Mouse (Mus musculus): Measurements from ENCODE around the gene Kcnh6.
"Not testable (repeated sequence)": the region's sequence is repeated elsewhere in the genome, so short reads cannot be mapped to it uniquely, and the experiment has no call there.

Kcnh6 gene

GRCm38 (mm10) chr11:106016440-106016839, 8.5 kb downstream of the Kcnh6 start:
- no peak for DNase-seq (ENCODE audit: low spot score)

- no peak for DNase-seq (ENCODE audit: low spot score)
These were observed 12.3 kb downstream of the Kcnh6 start for GRCm38 (mm10) chr11:106020051-106020763.

GRCm38 (mm10) chr11:106025774-106026173, 17.9 kb downstream of the Kcnh6 start:
- DNase-seq (ENCODE audit: low spot score), result no peak

- peak; percentile 55 for DNase-seq (ENCODE audit: low spot score)
These were observed 18.7 kb downstream of the Kcnh6 start for GRCm38 (mm10) chr11:106026465-106027151.

GRCm38 (mm10) chr11:106027607-106028006, 19.7 kb downstream of the Kcnh6 start:
- no peak for DNase-seq (ENCODE audit: low spot score)

- not testable (repeated sequence) for DNase-seq (ENCODE audit: low spot score)
These were observed 24.1 kb downstream of the Kcnh6 start for GRCm38 (mm10) chr11:106032074-106032473.

GRCm38 (mm10) chr11:106033491-106033919, 25.6 kb downstream of the Kcnh6 start:
- DNase-seq (ENCODE audit: low spot score), result no peak

- no peak for DNase-seq (ENCODE audit: low spot score)
These were observed 27.1 kb downstream of the Kcnh6 start for GRCm38 (mm10) chr11:106034986-106035385.

GRCm38 (mm10) chr11:106036548-106037417, 28.9 kb downstream of the Kcnh6 start, which contains the start of gene Dcaf7:
Dcaf7 (plus strand) TSS chr11:106036872.
- peak; percentile 89 for DNase-seq (ENCODE audit: low spot score)

GRCm38 (mm10) chr11:106037418-106037751, 29.5 kb downstream of the Kcnh6 start:
- DNase-seq (ENCODE audit: low spot score), result no peak

GRCm38 (mm10) chr11:106044349-106044748, 36.4 kb downstream of the Kcnh6 start:
- DNase-seq (ENCODE audit: low spot score), result no peak

- DNase-seq (ENCODE audit: low spot score), result no peak
These were observed 37.3 kb downstream of the Kcnh6 start for GRCm38 (mm10) chr11:106045256-106045655.

GRCm38 (mm10) chr11:106045780-106046179, 37.9 kb downstream of the Kcnh6 start:
- DNase-seq (ENCODE audit: low spot score), result no peak

- no peak for DNase-seq (ENCODE audit: low spot score)
These were observed 38.7 kb downstream of the Kcnh6 start for GRCm38 (mm10) chr11:106046584-106046983.

- no peak for DNase-seq (ENCODE audit: low spot score)
These were observed 46.0 kb downstream of the Kcnh6 start for GRCm38 (mm10) chr11:106053921-106054320.

- no peak for DNase-seq (ENCODE audit: low spot score)
These were observed 46.7 kb downstream of the Kcnh6 start for GRCm38 (mm10) chr11:106054600-106054999.

- no peak for DNase-seq (ENCODE audit: low spot score)
These were observed 47.4 kb downstream of the Kcnh6 start for GRCm38 (mm10) chr11:106055341-106055740.

GRCm38 (mm10) chr11:106056819-106057491, 49.0 kb downstream of the Kcnh6 start:
- no peak for DNase-seq (ENCODE audit: low spot score)

- no peak for DNase-seq (ENCODE audit: low spot score)
These were observed 50.1 kb downstream of the Kcnh6 start for GRCm38 (mm10) chr11:106058020-106058419.

GRCm38 (mm10) chr11:106060549-106060948, 52.6 kb downstream of the Kcnh6 start:
- no peak for DNase-seq (ENCODE audit: low spot score)

- no peak for DNase-seq (ENCODE audit: low spot score)
These were observed 53.4 kb downstream of the Kcnh6 start for GRCm38 (mm10) chr11:106061311-106061710.

- no peak for DNase-seq (ENCODE audit: low spot score)
These were observed 55.8 kb downstream of the Kcnh6 start for GRCm38 (mm10) chr11:106063756-106064155.
